Mouse (Mus musculus) CD8-positive naive resting alpha-beta T cell, adult 2 months (primary cell): ENCODE results near the gene Rpl39l.
"Not testable (repeated sequence)": the region's sequence is repeated elsewhere in the genome, so short reads cannot be mapped to it uniquely, and the experiment has no call there.

ENCODE experiments used
- DNase-seq, 2 experiments: peaks; one replicate each; pipeline ENCODE4 v3.0.0; 2022; ENCODE audit warnings: low read depth in 2 of 2, low spot score in 2 of 2

Gene Rpl39l

DNA sequence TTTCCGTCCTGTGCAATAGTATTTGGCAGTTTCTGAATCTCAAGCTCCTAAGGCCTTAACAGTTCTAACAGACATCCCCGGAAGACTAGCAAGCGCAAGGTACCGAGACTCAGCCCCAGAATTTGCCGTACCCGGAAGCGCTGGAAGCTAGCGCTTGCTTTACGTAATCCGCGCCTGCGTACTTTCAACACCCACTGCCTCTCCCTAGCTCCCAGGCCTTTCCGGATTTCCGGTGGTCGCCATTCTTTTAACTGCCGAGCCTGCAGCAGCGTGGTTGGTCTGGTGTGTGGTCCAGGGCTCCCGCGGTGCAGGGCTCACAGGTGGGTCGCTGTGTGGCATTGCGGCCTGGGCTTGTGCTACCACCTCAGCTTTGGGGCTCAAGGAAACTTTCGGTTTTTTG lies at the start of gene Rpl39l:
Gene Rpl39l, plus strand, starts transcription at position 222 of the 400 bp plus-strand sequence.
- DNase-seq, result no peak

DNA sequence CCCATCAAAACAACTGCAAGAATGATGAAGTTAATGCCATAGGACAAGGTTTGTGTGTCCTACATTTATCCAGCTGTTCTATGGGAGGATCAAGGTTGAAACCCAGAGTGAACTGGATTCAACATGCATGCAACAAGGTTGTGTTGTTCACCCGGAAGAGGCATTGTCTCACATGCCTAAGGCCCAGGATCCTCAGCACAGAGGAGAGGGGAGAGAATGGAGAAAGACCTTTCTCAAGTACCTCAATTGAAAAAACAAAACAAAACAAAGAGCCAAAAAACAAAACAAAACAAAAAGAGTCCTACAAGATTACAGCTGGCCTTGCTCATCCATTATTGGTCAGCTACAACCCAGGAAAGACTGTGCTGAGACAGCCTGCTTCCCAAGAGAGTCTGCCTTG lies 42.4 kb upstream of the Rpl39l start:
- DNase-seq, result no peak

DNA sequence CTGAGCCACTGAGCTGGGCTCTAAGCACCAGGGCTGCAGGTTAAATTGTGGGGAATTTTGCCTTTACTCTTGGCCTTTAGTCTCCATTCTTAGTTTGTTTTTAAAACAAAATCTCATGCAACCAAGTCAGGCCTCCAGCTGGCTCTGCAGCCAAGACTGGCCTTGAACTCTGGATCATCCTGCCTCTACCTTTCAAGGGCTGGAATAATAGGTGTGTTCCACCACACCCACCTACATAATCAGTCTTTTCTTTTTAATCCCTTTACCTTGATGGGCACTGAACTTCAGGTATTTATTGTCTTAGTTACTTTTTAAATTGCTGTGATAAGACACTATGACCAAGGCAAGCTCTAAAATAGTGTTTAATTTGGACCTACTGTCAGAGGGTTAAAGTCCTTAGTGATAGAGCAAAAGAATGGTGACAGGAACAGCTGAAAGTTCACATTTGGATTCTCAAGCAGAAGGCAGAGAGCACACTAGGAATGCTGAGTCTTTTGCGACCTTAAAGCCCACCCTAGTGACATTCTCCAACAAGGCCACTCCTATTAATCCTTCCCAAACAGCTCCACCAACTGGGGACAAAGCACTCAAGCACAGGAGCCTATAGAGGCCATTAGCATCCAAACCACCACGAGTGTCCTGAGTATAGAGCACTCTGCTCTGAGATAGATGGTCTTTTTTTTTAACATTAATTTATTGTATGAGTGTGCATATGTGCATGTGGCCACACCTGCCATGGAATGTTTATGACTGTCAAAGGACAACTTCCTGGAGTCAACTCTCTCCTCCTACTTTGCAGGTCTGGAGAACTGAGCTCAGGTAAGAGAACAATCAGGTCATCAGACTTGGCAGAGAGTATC lies 40.7 kb upstream of the Rpl39l start:
- DNase-seq, result no peak

DNA sequence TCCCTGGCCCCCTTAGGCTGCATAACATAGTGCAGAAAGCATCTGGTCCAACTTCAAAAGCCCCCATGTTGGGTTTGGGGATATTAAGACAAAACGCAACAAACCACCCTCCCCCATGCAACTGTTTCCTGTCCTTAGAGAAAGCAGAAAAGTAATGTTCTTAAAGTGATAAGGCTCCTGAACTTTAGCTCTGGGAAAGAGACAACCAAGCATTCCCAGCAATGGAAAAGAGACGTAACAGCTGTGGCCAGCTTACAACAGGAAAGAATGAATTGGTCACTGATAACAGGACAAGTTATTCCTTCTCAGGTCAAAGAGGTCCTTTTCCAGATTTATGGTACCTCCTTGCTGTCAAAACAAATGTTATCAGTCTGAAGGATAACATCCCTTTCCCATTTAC lies 26.9 kb upstream of the Rpl39l start:
- DNase-seq, result no peak

DNA sequence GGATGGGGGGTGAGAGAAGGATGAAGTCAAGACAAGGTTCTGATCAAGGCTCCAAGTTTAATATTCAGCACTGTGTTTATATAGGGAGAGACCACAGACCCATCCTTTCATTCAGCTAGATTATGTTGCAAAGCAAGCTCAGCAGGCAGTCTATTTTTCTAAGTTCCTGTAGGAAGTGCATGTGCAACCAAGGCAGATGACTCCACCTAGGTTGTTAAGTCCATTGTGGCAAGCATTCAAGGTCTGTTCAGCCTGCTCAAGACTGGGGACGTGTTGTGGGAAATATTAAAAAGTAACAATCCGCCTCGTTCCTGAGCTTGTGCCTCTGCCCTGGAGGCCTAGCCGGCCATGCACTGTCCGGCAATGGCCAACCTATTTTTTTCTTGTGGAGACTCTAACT lies 22.6 kb upstream of the Rpl39l start:
- no peak for DNase-seq

DNA sequence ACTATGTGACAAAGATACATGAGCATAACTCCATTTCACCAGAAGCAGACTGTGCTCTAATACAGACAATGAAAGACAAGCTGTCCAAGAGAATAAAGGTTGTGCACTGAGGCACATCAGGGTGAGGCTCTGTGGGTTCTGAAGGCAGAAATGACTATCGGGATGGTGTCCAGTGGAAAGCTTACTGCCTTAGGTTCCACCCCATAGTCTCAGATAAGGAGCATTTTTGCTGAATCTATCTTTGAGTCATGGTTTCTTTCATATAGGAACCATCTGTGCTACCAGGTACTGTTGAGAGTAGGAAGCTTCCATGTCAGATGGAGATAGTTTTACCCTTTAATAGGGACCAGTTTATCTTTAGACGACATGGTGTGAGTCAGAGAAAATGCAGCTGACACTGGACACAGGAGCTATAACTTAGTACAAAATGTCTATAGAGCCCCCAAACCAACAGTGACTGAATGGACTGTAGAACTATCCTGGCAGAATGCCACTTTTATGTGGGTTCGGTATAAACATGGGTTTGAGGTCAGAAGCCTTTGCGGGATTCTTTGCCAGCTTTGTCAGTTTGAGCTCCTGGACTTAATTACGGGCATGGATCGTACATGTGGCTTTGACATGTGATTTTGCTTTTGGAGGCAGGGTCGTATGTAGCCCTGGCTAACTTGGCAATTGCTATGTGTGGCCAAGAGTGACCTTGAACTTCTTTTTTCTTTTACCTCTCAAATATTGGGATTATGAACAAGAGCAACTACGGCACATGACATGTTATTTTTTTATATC lies 712 bp upstream of the Rpl39l start:
- DNase-seq, result no peak

DNA sequence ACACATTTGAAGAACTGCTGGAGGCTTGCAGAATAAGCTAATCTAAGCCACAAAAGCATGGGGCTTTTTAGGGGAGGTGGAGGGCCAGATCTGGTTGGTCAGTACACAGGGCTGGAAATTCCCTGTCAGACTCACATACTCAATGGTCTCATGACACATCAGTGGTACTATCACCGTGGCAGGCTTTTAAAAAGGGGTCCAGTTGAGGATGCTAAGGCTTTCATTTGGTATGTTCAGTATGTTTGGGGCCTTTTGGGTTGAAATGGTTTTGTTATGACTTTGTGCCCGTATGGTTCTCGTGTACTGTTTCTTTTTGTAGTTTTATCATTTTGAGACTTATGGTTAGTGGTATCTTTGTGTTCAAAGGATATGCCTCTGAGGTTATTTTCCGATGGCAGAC lies 1.2 kb downstream of the Rpl39l start:
- no peak for DNase-seq

DNA sequence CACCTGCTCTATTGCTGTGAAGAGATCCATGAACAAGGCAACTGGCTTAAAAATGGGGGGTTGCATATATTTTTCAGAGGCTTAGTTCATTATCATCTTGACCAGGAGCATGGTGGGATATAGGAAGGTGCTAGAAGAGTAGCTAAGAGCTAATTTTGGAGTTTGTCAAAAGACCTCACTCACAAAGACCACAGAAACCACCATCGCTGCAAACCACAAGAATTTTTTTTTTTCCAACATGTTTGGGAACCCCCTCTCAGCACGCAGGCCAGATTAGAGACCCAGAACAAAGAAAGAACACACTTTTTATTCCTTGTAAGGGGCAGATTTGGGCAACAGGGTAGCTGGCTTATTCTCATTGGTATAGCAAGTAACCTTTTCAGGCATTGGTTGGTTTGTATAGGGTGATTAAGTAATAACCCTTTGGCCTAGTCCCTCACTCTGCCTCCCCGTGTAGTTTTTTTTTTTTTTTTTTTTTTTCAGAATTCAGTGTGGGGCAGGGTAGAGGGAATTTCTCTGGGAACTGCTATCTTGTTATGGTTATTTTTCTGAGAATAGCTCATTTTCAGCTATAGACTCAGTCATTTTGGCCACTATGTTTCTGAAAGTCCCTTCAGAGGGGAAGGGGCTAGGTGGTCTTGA lies 2.3 kb downstream of the Rpl39l start:
- no peak for DNase-seq

DNA sequence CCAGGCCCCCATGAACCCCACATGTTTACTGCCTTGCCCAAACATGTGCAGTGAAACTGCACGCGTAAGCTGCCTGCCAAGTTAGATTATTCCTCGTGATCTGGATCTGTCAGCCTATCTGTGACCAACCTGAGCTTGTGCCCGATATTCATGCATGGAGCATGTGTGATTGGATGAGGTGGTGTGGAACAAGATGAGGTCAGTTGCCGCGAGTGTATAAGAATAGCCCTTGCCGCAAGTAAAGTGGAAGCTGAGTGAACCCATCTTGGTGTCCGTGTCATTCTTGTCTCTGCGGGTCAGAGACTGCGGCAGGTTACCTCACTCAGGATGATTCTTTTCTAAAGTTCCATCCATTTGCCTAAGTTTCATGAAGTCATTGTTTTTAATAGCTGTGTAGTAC lies 17.4 kb downstream of the Rpl39l start:
- DNase-seq, result not testable (repeated sequence)

DNA sequence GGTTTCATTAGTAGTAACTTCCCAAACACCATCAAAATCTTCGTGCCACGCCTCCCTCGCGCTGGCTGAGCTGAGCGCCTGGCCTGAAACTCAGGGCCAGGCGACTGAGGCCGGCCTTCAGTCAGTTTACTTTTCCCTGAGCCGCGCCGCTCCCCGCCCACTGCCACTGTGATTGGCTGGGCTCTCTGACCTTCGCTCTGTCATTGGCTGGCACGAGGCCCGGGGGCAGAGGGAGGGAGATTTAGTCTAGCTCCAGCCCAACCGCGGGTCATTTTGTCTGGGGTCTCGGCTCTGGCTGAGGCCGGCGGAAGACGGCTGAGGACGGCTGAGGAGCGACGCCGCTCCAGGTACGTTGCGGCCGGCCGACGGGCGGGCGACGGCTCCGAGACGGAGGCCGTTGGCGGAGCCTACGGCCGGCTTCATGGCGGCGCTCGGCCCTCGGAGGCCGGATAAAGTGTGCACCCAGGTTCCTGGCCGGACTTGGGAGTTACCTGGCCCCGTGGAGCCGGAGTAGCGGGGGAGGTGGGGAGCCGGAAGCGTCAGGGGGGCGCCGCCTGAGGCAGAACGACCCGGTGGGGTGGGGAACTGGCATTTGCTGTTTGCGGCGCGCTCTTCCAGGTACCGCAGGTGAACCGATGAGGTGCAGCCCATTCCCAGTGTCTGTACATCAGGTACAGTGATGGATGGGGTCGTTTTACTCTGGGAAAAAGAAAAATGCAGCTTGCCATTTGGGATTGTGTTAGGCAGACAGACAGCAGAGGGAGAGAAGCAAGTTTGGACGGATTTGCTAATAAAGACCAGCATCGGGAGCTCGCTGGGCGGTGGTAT lies 22.9 kb downstream of the Rpl39l start, which contains the start of gene Atf7ip2:
Gene Atf7ip2, plus strand, starts transcription at position 34 of the 828 bp plus-strand sequence.
- no peak for DNase-seq

DNA sequence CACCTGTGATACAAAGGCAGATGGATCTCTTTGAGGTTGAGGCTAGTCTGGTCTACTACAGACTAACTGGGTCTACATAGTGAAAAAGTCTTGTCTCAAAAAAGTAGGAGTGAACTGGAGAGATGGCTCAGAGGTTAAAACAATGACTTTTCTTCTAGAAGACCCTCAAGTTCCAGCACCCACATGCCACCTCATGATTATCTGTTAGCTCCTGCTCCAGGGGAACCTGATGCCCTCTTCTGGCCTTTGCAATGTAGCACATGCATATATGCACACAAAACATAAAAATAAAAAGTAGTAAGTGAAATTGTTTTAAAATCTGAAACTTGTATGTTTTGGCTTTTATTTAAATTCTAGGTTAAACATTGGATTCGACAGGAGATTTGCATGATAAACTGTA lies 38.8 kb downstream of the Rpl39l start:
- no peak for DNase-seq

DNA sequence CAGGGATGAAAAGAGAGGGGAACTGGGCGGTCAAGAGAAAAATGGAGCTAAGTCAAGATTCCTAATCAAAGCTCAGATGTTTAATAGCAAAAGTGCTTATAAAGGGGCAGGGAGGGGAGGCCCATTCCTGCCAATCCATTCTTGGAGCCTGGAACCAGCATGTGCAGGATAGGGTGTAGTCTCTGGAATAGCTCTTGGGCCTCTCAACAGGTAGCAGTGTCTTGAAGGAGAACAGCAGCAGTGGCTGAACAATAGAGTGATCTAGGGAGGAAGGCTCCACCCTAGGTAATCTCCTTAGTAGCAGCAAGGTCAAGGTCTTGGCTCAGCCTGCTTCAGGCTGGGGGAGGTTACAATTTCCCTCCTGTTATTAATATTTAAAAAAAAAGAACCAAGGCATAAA lies 46.3 kb downstream of the Rpl39l start:
- DNase-seq, result not testable (repeated sequence)

DNA sequence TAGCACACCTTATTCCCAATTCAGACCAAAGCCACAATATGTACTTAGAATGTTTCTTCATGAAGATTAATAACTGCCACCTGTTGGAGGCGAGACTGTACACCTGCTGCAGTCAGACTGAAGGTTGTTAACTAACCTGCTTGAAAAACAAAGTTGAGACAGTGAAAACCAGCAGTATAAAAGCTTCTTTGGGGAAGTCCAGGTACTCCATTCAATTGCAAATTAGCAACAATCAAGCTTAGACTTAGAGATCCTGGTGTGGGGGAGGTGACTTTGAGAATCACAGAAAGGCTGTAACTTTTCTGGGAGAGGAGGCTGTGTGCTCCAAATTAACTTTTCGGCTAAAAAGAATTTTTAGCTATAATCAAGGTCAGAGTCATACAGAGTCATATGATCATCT lies 47.0 kb downstream of the Rpl39l start:
- DNase-seq, result not testable (repeated sequence)
